Mouse (Mus musculus) olfactory bulb, adult 2 months (tissue): ENCODE data around the gene Slc6a21.

Source experiments
- CTCF ChIP-seq: fragments of 200-500 bp; IDR thresholded peaks from 2 replicates; pipeline ENCODE4 v1.5.1; 2012; ENCODE audit warnings: low read depth, mild to moderate bottlenecking, low read length, moderate library complexity; ENCODE audit not compliant: insufficient read depth
- POLR2A ChIP-seq: fragments of 200-500 bp; IDR thresholded peaks from 2 replicates; pipeline ENCODE4 v1.6.1; 2012; ENCODE audit warnings: mild to moderate bottlenecking, low read depth, low read length, moderate library complexity; ENCODE audit not compliant: insufficient read depth

DNA sequence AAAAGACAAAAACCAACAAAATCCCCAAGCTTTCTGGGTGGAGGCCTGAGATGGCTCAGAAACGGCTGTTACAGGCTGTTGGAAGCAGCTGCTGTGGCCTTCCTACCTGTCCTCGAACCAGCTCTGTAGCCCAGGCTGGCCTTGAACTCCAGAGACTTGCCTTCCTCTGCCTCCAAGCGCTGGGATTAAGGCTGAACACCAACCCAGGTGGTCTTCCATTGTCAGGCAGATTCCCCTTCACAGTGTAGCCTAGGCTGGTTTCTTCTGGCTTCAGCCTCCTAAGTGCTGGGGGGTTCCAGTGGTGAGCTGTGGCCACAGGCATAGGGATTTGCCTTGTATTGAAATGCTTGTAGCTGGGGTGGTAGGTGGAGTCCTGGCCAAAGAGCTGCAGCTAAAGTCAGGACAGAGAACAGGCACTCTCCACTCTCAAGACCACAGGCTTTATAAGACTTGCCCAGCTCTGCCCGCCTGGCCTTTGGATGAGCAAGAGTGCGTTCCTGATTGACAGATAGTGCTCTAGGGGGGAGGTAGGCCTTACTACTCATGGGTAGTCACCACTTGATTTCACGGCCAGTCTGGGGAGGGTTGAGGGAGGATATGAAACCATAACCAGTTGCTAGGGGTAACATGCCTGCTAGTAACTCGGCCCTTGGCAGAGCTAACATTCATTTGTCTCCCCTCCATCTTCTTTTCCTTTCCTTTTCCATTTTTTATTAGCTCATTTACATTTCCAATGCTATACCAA, 47.7 kb upstream of the Slc6a21 start:
- no peak for TF ChIP-seq POLR2A
- no peak for TF ChIP-seq CTCF
